Mouse (Mus musculus) mouse embryonic stem cell (cell line): ENCODE results near the gene Cpa5.

Source experiments
- in situ Hi-C, 2 experiments: fragments of 300-500 bp; cut with MboI; formaldehyde crosslinking; loops; 1 replicate in 1 of 2; 3 replicates in 1 of 2; pipeline ENCODE4 v1.14.3; 2019 to 2020; ENCODE audit warnings: low sequenced_read_pairs in 2 of 2, low pct_unique_long_range_greater_than_20kb in 1 of 2, mixed read lengths in 1 of 2; ENCODE audit not compliant: unreplicated experiment in 1 of 2

Gene Cpa5

DNA sequence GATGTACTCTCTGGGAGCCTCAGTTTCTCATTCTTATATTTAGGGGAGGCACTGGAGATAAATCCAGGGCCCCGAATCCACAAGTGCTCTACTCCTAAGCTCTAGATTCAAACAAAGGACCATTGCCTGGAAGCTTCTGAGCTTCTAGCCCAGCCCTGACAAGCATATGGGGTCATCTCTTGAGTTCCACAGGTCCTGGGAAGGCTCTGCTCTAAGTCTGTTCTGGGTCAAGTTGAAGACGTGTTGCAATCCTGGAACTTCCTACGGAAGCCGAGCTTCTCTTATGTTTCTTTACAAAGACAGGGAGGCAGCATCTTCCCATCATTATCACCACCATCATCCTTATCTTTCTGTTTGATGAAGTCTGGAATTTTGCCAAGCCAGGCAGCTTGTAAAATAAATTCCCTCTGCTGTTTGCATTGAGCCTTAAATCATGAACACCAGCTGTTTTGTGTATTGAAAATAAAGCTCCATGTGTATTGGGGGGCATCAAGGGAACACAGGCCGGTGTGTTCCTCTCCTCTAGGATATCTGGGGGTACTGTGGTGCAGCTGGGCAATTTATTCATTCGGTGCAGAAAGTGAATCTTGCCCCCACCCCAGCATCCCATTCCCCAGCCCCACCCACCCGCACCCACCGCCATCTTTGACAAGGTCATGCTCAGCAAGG, 14.4 kb upstream of the Cpa5 start:
- in situ Hi-C loops: no loop called here

DNA sequence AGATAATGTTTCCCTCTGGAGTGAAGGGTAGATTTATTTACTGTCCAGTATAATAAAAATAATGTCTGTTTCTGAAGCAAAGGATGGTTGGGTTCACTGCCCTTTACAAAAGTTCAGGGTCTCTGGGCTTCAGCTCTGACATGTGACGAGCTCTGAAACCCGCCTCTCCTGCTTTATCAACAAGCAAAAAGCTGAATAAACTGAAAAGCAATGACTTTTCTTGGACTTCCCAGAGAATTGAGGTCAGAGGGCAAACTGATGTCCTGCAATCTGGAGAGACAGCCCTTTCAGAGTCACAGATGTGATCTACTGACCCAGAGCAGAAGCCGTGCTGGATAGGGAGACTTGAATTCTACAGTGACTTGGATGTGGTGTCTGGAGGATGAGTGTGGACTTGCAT, 10.8 kb upstream of the Cpa5 start:
- in situ Hi-C loops: no loop called here

DNA sequence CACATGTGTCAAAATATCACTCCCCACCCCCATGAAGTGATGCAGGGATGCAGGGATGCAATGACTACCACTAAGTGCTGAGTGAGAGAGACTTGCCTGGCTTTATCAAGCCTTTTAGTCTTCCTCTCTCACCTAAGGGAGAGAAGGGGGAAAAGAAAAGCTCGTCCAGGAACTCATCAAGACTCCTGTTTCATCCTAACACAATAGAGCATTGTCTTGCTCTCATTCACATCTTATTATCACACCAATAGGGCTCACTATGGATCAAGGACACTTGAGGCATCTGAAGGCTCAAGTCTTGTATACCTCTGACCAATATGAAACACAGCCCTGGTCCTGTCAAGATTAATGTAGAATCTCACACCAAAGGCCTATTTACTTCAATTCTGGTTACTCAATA, 9.8 kb upstream of the Cpa5 start:
- in situ Hi-C loops: no loop called here

DNA sequence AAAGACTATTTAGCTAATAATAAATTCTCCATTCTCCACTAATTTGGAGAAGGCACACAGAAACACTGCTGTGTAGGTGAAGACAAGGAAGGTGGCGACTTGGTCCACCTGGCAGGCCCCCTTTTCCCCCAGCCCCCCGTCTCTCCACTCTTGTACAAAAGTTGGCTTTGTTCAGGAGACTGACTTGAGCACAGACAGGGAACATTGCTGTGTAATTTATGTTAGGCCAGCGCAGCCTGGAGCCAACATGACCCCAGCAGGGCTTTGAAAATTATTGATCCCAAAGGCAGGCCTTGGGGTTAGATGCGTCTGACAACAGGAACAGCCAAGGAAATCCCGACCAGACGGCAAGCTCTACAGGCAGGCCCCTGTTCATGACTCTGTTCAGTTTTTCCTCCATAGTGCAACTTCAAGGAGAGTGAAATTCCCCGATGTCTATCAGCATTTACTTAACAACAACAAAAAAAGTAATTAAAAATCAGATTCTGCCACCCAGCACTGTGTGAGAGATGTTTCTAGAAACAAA, 6.4 kb upstream of the Cpa5 start:
- in situ Hi-C loops: no loop called here

DNA sequence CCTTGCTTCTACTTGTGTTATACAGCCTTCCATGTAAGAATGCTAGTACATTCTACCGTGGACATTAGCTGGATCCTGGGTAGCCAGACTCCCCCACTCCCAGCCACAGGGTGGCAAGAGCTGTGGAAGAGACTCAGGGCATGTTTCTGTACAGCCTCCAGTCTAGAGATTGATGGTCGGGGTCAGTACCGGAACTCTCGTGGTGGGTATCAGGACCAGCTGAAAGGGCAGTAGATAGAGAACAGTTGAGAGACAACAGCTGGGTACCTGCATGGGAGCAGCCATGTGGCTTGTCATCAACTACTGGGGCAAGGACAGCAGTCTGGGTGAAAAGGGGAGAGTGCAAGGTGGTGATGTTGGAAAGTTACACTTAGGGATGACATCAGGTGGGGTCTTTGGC, 5.7 kb upstream of the Cpa5 start:
- in situ Hi-C loops: no loop called here

DNA sequence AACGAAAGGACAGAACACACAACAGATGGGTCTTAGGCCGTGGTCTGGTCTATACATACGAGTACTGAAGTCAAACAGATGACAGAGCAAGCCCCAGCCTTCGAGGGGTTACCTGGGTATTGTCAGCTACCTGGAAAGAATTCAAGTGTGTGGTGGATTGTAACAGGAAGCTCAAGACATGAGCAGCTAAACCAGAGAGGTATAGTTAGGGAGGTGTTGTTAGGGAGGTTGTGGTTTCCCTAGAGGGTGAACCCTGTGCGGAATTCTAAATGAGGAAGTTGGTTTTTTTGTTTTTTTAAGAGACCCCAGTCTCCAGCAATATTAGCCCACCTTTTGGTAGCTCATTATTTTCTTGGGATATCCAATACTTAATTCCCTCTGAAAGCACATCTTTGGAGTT, 5.1 kb upstream of the Cpa5 start:
- in situ Hi-C loops: no loop called here

DNA sequence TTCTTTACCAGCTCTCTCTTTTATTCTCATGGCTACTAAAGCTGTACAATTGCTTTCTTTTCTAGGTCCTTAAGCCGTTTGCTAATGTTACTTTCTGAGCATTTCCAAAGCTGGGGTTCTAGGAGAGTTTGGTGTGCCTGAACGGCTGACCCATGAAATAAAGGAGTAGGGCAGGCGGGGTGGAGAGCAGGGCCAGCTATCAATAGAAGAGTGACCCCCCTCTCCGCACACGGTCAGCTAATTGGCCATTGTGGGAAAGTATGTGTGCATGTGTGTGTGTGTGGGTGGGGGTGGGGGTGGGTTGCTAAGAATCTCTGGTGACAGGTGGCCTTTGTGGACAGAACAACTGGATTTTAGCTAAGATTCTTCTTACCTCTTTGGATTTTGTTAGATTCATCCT, 402 bp downstream of the Cpa5 start:
- in situ Hi-C loops: no loop called here

DNA sequence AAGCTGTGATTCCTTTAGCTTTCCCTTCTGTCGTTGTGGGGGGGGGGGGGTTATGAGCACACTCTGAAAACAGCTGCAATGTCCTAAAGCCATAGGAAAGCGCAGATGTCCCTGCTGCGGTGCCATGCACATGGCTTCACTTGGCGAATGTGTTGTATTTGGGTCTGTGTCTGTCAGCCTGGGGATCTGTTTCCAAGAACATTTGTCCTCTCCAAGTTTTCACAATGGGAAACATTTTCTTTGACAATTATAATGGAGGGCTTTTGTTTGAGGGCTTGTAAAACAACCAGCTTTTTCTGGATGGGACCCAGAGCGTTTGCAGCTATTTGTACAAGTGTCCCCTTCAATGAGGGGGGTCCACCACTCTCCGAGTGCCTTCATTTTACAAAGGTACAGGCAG, 3.4 kb downstream of the Cpa5 start:
- in situ Hi-C loops: no loop called here

DNA sequence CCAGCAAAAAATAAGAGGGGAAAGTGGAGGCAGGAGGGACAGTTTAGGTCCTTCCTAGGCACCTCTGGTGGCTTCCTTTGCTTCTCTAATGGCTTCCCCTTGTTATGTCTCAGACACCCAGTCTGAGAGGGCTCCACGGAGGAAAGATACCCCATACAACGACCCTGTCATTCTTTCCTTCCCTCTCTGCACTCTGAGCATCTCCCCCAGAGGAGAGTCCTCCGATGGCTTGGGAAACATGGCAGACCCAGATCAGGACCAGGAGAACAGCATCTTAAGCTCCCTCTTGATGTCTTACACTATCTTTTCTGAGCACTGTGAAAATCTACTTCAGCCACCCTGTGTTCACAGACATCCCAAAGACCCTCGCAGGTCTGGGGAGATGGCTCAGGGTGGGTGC, 4.9 kb downstream of the Cpa5 start:
- in situ Hi-C loops: no loop called here

DNA sequence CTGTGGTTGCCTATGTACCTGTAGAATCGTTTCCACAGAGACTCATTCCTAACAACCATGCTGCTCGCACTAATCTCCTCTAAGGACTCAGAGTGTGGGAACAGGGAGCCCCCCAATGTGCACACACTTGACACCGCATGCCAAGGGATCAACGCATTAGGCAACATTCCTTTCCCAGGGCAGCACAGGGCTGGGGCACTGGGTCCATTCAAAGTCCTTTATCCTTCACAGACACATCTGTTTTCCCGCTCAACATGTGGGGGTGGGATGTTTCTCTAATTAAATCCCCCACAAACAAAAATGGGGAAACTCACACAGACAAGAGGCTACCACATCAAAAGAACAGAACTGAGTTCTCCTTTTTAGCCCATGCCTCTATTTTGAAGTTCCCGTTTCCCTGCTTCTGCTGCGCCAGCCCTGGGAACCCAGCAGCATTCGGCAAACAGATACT, 5.7 kb downstream of the Cpa5 start:
- in situ Hi-C loops: no loop called here

DNA sequence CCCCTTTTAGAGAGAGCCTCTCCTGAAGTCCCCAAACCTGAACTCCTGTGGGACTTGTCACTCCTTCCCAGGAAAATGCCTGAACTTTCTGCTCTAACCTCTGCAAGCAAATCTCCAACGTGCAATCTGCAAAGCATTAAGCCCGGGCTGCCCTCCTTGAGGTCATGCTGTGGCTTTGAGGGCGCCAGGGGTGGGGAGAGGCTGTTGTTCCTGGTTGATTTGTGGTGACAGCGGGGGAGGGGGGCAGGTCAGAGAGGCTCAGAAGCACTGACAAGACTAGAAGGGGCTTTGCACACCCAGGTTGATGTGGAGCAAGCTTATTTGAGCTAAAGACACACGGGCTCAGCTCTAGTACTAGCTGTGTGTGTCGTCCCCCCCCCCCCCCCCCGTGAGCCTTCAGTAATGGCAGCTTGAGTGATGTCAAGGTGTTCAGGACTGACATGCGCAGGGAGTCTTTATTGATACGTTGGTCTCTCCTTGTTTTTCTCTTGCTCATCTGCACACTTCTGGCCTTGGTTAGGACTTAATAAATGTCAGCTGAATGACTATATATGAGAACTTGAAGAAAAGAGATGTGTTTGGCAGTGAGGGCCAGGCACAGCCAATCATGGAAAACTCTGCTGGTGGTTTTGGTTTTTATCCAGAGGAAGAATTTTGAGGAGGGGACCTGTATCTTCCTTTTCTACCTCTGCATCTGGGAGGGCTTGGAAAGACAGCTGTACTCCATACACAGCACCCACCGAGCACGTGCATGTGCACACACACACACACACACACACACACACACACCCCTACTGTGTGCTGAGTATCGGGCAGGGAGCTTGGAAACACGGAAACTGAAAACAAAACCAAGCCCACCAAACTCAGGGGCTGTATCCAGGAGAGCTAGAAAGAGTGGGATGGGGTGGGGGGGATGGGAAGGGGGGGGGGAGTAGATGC, 6.5 kb downstream of the Cpa5 start:
- in situ Hi-C loops: no loop called here

DNA sequence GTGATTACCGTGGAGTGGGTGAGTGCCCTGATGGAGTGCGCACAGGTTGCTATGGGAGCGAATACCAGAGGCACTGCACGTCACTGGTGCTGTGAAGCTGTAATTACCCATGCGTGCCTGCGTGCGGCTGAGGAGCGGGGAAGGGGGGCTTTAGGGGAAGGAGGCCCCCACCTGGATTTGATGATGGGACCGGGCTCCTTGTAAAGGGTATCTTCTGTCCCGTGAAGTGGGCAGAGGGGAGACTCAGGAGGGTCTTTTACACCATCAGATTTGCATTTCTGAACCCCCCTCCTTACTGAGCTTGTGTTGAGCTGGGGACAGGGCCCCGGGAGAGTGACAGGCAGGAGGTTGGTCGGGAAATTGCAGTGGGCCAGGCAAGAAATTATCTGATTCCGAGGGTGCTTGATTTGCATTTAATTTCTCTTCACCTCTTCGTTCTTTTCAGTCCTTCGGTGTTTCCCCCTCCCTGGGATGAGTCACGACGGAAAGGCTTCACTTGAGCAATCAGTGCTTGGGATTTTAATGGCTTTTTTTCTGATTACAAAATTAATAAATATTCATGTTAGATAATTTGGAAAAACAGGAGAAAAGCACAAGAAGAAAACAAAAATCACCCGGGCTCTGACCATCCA, 7.3 kb downstream of the Cpa5 start:
- in situ Hi-C loops: no loop called here

DNA sequence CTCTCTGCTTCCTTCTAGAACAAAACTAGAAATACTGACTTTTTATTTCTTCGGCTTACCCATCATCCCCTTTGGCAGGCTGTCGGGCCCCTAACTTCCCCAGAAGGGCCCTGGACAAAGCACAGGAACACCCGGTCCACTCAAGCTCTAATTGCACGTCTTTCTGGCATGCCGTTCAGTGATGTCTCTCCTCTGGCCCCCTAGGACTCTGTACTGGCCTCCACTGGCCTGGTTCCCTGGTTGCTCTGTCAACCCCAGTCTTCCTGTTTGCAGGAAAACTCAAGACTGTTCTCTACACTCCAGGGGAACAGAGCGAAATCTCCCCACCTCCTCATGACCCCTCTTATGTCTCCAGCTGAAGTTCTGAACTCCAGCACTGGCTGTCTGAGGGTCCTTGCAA, 7.9 kb downstream of the Cpa5 start:
- in situ Hi-C loops: no loop called here

DNA sequence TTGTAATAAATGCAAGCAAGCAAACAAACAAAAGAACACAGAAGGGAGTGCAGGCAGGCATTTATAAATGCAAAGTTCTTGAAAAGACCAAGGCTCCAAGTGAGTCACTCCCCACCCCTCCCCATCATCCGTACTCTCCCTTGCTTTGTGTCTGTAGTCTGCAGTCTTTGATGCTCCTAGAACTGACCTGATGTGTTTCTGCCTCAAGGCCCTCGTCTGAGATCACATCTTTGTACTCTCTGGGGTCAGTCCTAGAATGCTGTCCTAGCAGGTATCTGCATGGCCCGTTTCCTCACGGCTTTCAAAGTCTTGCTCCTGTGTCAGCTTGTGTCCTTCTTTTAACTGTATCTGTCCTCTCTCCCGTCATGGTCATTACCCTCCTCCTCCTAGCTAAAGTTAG, 8.8 kb downstream of the Cpa5 start:
- in situ Hi-C loops: no loop called here

DNA sequence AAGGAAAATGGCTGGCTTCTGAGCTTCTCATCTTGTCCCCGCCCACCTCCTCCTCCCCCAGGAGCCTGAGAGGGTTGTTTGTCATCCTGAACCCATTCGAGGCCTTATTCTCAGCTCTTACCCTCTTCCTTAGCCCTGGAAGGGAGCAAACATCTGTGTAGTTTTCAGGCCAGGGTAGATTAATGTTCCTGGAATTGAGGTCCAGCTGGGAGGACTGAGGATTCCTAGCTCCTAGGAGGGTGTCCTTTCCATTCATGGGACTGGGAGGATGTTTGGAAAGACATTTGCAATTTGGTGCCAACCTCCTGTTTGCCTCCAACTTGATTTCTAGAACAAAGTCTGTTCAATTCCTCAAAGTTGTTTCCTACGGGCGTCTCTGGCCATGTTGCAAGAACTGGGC, 9.8 kb downstream of the Cpa5 start:
- in situ Hi-C loops: no loop called here

DNA sequence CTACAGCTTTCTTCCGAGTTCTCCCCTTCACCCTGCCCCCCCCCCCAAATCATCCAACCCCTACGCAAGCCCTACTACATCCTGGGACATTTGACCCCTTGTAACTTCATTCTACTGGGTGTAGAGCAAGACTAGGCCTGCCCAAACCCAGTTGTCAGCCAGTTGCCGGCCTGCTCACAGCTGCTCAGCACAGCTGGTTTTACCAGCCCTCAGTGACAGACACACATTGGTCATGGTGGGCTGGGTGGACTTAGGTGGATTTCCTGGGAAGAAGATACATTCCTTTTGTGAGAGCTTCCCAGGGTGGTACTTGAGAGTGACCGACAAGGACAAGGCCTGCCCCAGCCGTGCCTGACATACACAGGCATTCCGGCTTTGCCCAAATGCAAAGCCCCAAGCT, 10.2 kb downstream of the Cpa5 start:
- in situ Hi-C loops: no loop called here

DNA sequence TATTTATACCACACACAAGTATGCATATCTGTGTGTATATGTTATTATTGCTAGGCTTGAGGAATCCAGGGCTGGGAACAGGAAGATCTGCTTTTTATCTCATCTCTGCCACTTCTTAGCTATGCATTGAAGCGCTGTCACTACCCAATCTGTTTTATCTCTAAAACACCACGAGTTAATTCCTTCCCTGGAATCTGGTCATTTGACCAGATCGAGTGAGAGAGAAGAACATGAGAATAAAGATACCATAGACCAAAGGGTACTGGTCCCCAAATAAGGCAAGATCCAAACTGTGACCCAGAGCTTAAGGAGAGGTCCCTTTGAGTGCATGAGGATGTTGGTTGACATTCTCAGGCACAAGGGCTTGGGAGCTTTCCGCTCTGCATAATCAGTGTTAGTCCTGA, 11.2 kb downstream of the Cpa5 start:
- in situ Hi-C loops: no loop called here

DNA sequence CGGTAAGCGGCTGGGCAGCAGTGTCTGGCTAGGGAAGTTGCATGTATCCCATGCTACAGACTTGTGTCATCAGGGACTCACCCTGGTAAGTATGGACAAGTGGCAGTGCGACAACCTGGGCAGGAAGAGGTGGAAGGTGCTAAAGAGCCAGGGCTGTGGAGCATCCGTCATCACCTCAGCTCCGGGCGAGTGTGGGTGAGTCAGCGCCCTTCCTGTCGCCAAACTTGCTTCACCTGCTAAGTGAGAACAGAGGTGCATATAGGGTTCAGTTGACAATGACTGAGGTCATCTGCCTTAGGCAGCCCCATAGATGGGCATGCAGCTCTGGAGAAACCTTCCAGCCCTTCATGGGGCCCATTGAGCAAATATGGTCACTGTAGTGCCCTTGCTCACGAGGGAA, 14.0 kb downstream of the Cpa5 start:
- in situ Hi-C loops: no loop called here

DNA sequence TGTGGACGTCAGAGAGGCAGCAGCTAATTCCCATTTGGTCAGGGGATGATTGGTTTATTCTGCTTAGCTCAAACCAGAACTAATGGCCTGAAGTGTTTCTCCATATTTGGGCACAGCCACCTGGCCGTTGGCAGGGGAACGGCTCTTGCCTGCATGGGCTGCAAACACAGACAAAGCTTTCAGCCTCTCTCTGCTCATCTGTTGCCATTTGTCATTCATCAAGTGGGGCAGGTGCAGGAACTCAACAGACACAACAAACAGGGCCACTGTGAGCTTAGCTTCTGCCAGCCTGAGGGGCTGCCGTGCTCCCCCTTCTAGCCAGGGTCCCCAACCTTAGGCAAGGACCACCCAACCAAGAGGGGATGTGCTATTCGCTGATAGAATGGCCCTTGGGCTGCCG, 17.3 kb downstream of the Cpa5 start:
- in situ Hi-C loops: no loop called here
